Mouse (Mus musculus): ENCODE measurements around the gene Samd7.

- TF ChIP-seq CTCF (IDR thresholded peaks at IDR 0.05; ENCODE audit: insufficient read depth, low read depth, low read length), result no peak
- TF ChIP-seq POLR2A (IDR thresholded peaks at IDR 0.05; ENCODE audit: insufficient read depth, low read depth, low read length), result peak; percentile 98
Measured at GRCm38 (mm10) chr3:30792737-30793402, 46.8 kb downstream of the Samd7 start, which contains the start of gene Sec62.

Data from olfactory bulb, adult 2 months (tissue).